Mouse (Mus musculus) hindbrain, embryonic 10.5 days (tissue): ENCODE measurements around the gene Gna12. TPM values are rescaled to one million over a fixed set of nuclear protein-coding genes. Genes with fewer than 3 reads are reported as not detected.

ENCODE experiments used
- polyA plus RNA-seq: library from polyadenylated mRNA; unstranded; fragments of >200 nt; fragmentation: Nextera tagmentation; extraction: Ambion mirVana; gene quantifications from 2 replicates; pipeline ENCODE4 v1.2.1, GENCODE M21; 2016

Gna12 gene
- polyA plus RNA-seq, 1 experiment from 2014 or later, result 11.3 TPM

Other genes with a start within 250 kb of the Gna12 start
- 40.9 and 51.2 TPM in 2 replicates for gene Lfng, start 223.1 kb downstream of the Gna12 start, polyA plus RNA-seq
- gene Ttyh3, start 181.4 kb downstream of the Gna12 start, polyA plus RNA-seq, result 32.1 and 52.5 TPM in 2 replicates
- gene Iqce, start 128.1 kb downstream of the Gna12 start, polyA plus RNA-seq, result 24.5 and 29.1 TPM in 2 replicates
- gene Brat1, start 125.4 kb downstream of the Gna12 start, polyA plus RNA-seq, result 24.6 and 25.1 TPM in 2 replicates
- 0.87 and 1.5 TPM in 2 replicates for gene Amz1, start 106.3 kb downstream of the Gna12 start, polyA plus RNA-seq
- gene Card11, start 170.2 kb upstream of the Gna12 start, polyA plus RNA-seq, result 0.05 and 0.17 TPM in 2 replicates